Mouse (Mus musculus) cortical plate, adult 2 months (tissue): ENCODE data around the gene Zfp341. TPM values are rescaled to one million over a fixed set of nuclear protein-coding genes. Genes with fewer than 3 reads are reported as not detected.

ENCODE experiments used
- H3K27ac ChIP-seq: fragments of 200-500 bp; 2 replicates; pipeline ENCODE4 v1.5.1; 2012; ENCODE audit warnings: low read length, control low read depth, inconsistent platforms; ENCODE audit not compliant: insufficient read depth
- H3K4me1 ChIP-seq: fragments of 200-500 bp; 2 replicates; pipeline ENCODE4 v1.6.1; 2011; ENCODE audit warnings: low read length; ENCODE audit not compliant: control insufficient read depth, insufficient read depth
- H3K4me3 ChIP-seq: fragments of 200-500 bp; 2 replicates; pipeline ENCODE4 v1.5.1; 2011; ENCODE audit warnings: mild to moderate bottlenecking, low read length, control low read depth; ENCODE audit not compliant: insufficient read depth
- CTCF ChIP-seq: fragments of 200-500 bp; IDR thresholded peaks from 2 replicates; pipeline ENCODE4 v1.5.1; 2011; ENCODE audit warnings: mild to moderate bottlenecking, control low read depth, low read length; ENCODE audit not compliant: insufficient read depth; ENCODE audit errors: extremely low read depth
- POLR2A ChIP-seq: fragments of 200-500 bp; IDR thresholded peaks from 2 replicates; pipeline ENCODE4 v1.6.1; 2011; ENCODE audit warnings: mild to moderate bottlenecking, low read length, control low read depth; ENCODE audit not compliant: insufficient read depth; ENCODE audit errors: extremely low read depth
- polyA plus RNA-seq: library from polyadenylated mRNA; depleted of rRNA; stranded (reverse); fragments of >200 nt; gene quantifications from 2 replicates; pipeline ENCODE4 v1.2.3, GENCODE M21; 2012; rRNA removed

The Zfp341 gene
- polyA plus RNA-seq, 1 experiment = 11.4 TPM

DNA sequence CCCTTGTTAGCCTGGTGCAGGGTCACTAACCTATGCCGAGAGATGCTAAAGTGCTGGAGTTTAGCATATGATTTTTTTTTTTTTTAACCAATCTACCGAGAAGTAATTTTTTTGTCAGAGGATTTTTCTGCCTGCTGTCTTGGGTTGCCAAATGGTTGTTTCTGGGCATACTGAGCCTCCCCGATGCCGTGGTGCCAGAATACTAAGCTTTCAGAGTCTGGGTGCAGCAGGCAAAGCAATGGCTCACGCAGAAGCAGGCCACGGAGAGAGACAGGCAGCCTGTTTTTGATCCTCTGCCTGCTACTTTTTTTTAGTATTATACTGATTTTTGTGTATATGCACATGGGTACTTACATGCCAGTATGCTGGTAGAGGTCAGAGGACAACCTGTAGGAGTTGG lies 67.8 kb downstream of the Zfp341 start:
- Histone ChIP-seq H3K27ac (no peak overlapping the region), H3K4me1 (peaks cover 12% of the 10 kb centered on the region), H3K4me3 (no peak overlapping the region)
- no peak for TF ChIP-seq CTCF

GRCm38 (mm10) chr2:154682712-154683111 lies 69.6 kb downstream of the Zfp341 start:
- H3K4me1 ChIP-seq = peaks cover 7% of the 10 kb centered on the region
- H3K27ac ChIP-seq = no peak overlapping the region
- H3K4me3 ChIP-seq = no peak overlapping the region
- TF ChIP-seq CTCF (no peak), POLR2A (no peak)

DNA sequence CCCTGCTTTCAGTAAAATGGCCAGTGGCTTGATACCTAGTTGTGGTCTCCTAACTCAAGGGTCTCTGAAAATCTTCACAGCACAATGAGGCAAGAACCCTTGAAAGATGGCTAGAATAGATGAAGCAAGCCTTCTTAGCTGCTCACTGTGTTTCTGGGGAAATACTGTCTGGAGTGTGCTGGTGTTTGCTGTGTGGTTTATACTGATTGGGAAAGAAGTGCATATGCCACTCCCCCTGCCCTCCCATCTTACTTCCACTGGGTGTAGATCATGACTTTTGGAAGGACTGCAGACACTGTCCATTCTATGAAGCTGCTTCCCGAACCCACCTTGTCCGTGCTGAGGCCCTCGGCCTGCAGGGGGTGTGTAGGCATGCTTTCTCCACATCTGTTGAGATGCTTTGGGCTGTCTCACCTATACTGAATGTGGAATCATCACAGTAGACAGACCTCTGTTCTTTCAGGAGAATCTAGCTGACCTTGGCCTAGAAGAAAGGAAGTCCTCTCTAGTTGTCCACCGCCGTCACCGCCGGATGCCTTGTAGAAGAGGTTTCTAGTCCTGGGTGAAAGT lies 71.9 kb downstream of the Zfp341 start:
- H3K4me1 ChIP-seq = peaks cover 6% of the 10 kb centered on the region
- no peak overlapping the region for H3K4me3 ChIP-seq
- H3K27ac ChIP-seq = no peak overlapping the region
- TF ChIP-seq POLR2A (no peak), CTCF (no peak)

- H3K4me1 ChIP-seq = peaks cover 6% of the 10 kb centered on the region
- no peak overlapping the region for H3K4me3 ChIP-seq
- TF ChIP-seq CTCF = no peak
- no peak for TF ChIP-seq POLR2A
- H3K27ac ChIP-seq = no peak overlapping the region
Measured at GRCm38 (mm10) chr2:154685772-154686171, 72.7 kb downstream of the Zfp341 start.

- Histone ChIP-seq H3K4me3 (no peak overlapping the region), H3K27ac (no peak overlapping the region), H3K4me1 (peaks cover 6% of the 10 kb centered on the region)
- TF ChIP-seq CTCF (no peak), POLR2A (no peak)
Measured at GRCm38 (mm10) chr2:154686819-154687218, 73.7 kb downstream of the Zfp341 start.

DNA sequence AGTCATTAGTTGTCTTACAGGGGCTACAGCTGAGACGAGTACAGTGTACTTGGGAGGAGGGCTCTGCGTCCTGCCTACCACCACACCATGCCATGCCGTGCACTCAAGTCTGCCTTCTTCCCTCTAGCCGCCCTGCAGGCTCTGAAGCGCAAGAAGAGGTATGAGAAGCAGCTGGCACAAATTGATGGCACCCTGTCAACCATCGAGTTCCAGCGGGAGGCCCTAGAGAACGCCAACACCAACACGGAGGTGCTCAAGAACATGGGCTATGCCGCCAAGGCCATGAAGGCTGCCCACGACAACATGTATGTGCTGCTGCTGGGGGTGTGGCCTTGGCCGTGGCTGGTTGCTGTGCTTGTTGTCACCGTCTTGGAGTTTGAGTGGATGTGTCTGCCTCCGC lies 76.3 kb downstream of the Zfp341 start:
- Histone ChIP-seq H3K4me3 (no peak overlapping the region), H3K27ac (no peak overlapping the region), H3K4me1 (peaks cover 1% of the 10 kb centered on the region; the same call in 1 of the 2 replicates)
- no peak for TF ChIP-seq CTCF
- no peak for TF ChIP-seq POLR2A

DNA sequence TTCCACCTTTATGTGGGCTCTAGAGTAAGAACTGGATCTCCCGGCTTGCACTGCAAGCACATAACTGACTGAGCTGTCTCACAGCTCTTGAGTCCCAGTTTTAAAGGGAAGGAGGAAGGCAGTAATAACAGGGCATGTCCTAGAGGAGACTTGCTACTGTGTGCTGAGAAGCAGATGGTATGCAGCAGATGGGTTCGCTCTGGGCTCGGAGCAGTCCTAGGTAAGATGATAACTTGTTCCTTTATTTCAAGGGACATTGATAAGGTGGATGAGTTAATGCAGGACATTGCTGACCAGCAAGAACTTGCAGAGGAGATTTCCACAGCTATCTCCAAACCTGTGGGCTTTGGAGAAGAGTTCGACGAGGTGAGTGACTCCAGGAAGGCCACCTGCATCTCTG lies 77.9 kb downstream of the Zfp341 start:
- Histone ChIP-seq H3K27ac (no peak overlapping the region), H3K4me1 (peaks cover 1% of the 10 kb centered on the region; the same call in 1 of the 2 replicates), H3K4me3 (no peak overlapping the region)
- TF ChIP-seq POLR2A (no peak), CTCF (no peak)

GRCm38 (mm10) chr2:154693186-154693940 lies 80.3 kb downstream of the Zfp341 start:
- Histone ChIP-seq H3K27ac (no peak overlapping the region), H3K4me1 (no peaks in the 10 kb centered on the region; the same call in 1 of the 2 replicates), H3K4me3 (no peak overlapping the region)
- TF ChIP-seq POLR2A (no peak), CTCF (no peak)

GRCm38 (mm10) chr2:154693941-154694256 lies 80.8 kb downstream of the Zfp341 start:
- Histone ChIP-seq H3K4me3 (no peak overlapping the region), H3K4me1 (no peaks in the 10 kb centered on the region; the same call in 1 of the 2 replicates), H3K27ac (no peak overlapping the region)
- TF ChIP-seq CTCF (no peak), POLR2A (no peak)

GRCm38 (mm10) chr2:154695690-154696089 lies 82.6 kb downstream of the Zfp341 start:
- Histone ChIP-seq H3K27ac (no peak overlapping the region), H3K4me3 (no peak overlapping the region), H3K4me1 (no peaks in the 10 kb centered on the region)
- TF ChIP-seq POLR2A (no peak), CTCF (no peak)

Other genes starting within 250 kb of the Zfp341 start
- gene Cdk5rap1, start 240.3 kb upstream of the Zfp341 start, polyA plus RNA-seq = 14.9 and 17.7 TPM in 2 replicates
- 36.2 and 37.7 TPM in 2 replicates for gene Snta1, start 205.2 kb upstream of the Zfp341 start, polyA plus RNA-seq
- gene Cbfa2t2, start 176.8 kb upstream of the Zfp341 start, polyA plus RNA-seq = 30.4 and 32.9 TPM in 2 replicates
- 0.94 and 1.0 TPM in 2 replicates for gene 1700003F12Rik, start 66.2 kb upstream of the Zfp341 start, polyA plus RNA-seq
- not detected in 2 replicates for gene Actl10, start 61.5 kb upstream of the Zfp341 start, polyA plus RNA-seq
- gene Necab3, start 54.4 kb upstream of the Zfp341 start, polyA plus RNA-seq = 122 and 131 TPM in 2 replicates
- 14.2 and 15.2 TPM in 2 replicates for gene E2f1, start 43.4 kb upstream of the Zfp341 start, polyA plus RNA-seq
- gene Pxmp4, start 9.6 kb upstream of the Zfp341 start, polyA plus RNA-seq = 20.9 and 21.5 TPM in 2 replicates
- gene 4930519P11Rik, start 140 bp downstream of the Zfp341 start, polyA plus RNA-seq = 0.26 TPM in 1 of 2 replicates, not detected in the other
- 297 and 298 TPM in 2 replicates for gene Chmp4b, start 38.4 kb downstream of the Zfp341 start, polyA plus RNA-seq
- not detected in 2 replicates for gene Gm14214, start 156.7 kb downstream of the Zfp341 start, polyA plus RNA-seq
- 135 TPM in 2 replicates for gene Raly, start 177.8 kb downstream of the Zfp341 start, polyA plus RNA-seq
- 0.54 TPM in 1 of 2 replicates, not detected in the other for gene a, start 178.1 kb downstream of the Zfp341 start, polyA plus RNA-seq